Mouse (Mus musculus) limb, embryonic 14.5 days (tissue): ENCODE data around the gene Tgoln1. TPM values are rescaled to one million over a fixed set of nuclear protein-coding genes. Genes with fewer than 3 reads are reported as not detected.

ENCODE experiments used
- ATAC-seq: fragments of 200-750 bp; cut with Nextera tagmentation; 2 replicates; pipeline ENCODE4 v1.8.0; 2017; ENCODE audit warnings: low read depth, moderate number of reproducible peaks, moderate TSS enrichment; ENCODE audit not compliant: low FRiP score
- DNase-seq: peaks from one replicate; pipeline ENCODE4 v3.0.0-alpha.2; 2015; ENCODE audit warnings: low spot score
- H3K27ac ChIP-seq: fragments of 300-500 bp; sonication (generic); replicated peaks from 2 replicates; pipeline ENCODE4 v1.5.1; 2014; ENCODE audit warnings: low read depth, mild to moderate bottlenecking, low read length, moderate library complexity, mixed read lengths
- H3K27me3 ChIP-seq: fragments of 300-500 bp; sonication (generic); 2 replicates; pipeline ENCODE4 v1.6.1; 2014; ENCODE audit warnings: low read length, mixed read lengths; ENCODE audit not compliant: control insufficient read depth, insufficient read depth
- H3K36me3 ChIP-seq: fragments of 300-500 bp; sonication (generic); 2 replicates; pipeline ENCODE4 v1.6.1; 2014; ENCODE audit warnings: mild to moderate bottlenecking, low read length, moderate library complexity, mixed read lengths; ENCODE audit not compliant: control insufficient read depth, insufficient read depth
- H3K4me1 ChIP-seq: fragments of 300-500 bp; sonication (generic); 2 replicates; pipeline ENCODE4 v1.6.1; 2014; ENCODE audit warnings: antibody characterized with exemption, low read length, mixed read lengths; ENCODE audit not compliant: control insufficient read depth, insufficient read depth
- H3K4me2 ChIP-seq: fragments of 300-500 bp; sonication (generic); replicated peaks from 2 replicates; pipeline ENCODE4 v1.6.1; 2014; ENCODE audit warnings: low read depth, mild to moderate bottlenecking, low read length, moderate library complexity; ENCODE audit not compliant: severe bottlenecking
- H3K4me3 ChIP-seq: fragments of 300-500 bp; sonication (generic); replicated peaks from 2 replicates; pipeline ENCODE4 v1.5.1; 2014; ENCODE audit warnings: low read length
- H3K9ac ChIP-seq: fragments of 300-500 bp; sonication (generic); 2 replicates; pipeline ENCODE4 v1.6.1; 2014; ENCODE audit warnings: mild to moderate bottlenecking, low read depth, low read length, moderate library complexity; ENCODE audit not compliant: severe bottlenecking
- H3K9me3 ChIP-seq: fragments of 300-500 bp; sonication (generic); 2 replicates; pipeline ENCODE4 v1.6.1; 2016; ENCODE audit warnings: low read length; ENCODE audit not compliant: control insufficient read depth
- POLR2A ChIP-seq: fragments of 200-500 bp; IDR thresholded peaks from 2 replicates; pipeline ENCODE4 v1.8.0; 2012; ENCODE audit warnings: inconsistent platforms, mild to moderate bottlenecking, moderate library complexity, borderline replicate concordance; ENCODE audit not compliant: insufficient read depth, insufficient read length; ENCODE audit errors: extremely low read depth
- WGBS: fragments of 180-500 bp; shearing (Covaris S2); extraction: QIAGEN DNeasy Blood & Tissue Kit; methylation state at CpG from one replicate; pipeline ENCODE4 v1.1.7; 2014; 5-methylcytosine and 5-hydroxymethylcytosine counted together
- polyA plus RNA-seq, 2 experiments: library from polyadenylated mRNA; depleted of rRNA in 1 of 2; stranded (reverse) in 1 of 2; unstranded in 1 of 2; fragments of >200 nt; fragmentation: Nextera tagmentation in 1 of 2; extraction: Ambion mirVana in 1 of 2; gene quantifications; 2 replicates each; pipeline versions ENCODE4 v1.2.1 to v1.2.3; 2012 to 2014

Tgoln1 gene
- polyA plus RNA-seq, 2 experiments, result 19.4 to 27.6 TPM

DNA sequence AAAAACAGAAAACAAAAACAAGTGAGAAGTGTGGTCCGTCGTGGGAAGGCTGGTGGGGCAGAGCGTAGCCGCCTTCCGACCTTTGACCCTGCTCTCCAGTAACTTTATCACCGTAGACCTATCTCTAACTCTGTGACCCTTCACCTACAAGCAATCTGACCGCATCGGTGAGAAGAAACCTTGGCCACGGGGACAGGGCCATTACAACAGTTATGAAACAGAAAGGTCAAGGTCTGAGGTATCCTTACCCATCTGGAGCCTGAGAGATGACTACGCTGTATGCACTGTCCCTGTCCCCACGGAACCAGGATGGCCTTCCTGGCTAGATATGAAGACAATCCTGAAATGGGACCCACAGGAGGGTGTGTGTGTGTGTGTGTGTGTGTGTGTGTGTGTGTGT lies 32.6 kb downstream of the Tgoln1 start:
- no peak overlapping the region for H3K4me2 ChIP-seq
- H3K4me1 ChIP-seq, result no peaks in the 10 kb centered on the region
- ATAC-seq (no peak), DNase-seq (no peak)
- no peak overlapping the region for H3K4me3 ChIP-seq
- peaks cover 20% of the 10 kb centered on the region for H3K36me3 ChIP-seq
- no peak overlapping the region for H3K9ac ChIP-seq
- TF ChIP-seq POLR2A, result no peak
- no peak overlapping the region for H3K27ac ChIP-seq
- H3K9me3 ChIP-seq, result no peaks in the 10 kb centered on the region
- WGBS, result 79% methylated on average over 11 of the region's 11 CpGs
- H3K27me3 ChIP-seq, result no peaks in the 10 kb centered on the region

DNA sequence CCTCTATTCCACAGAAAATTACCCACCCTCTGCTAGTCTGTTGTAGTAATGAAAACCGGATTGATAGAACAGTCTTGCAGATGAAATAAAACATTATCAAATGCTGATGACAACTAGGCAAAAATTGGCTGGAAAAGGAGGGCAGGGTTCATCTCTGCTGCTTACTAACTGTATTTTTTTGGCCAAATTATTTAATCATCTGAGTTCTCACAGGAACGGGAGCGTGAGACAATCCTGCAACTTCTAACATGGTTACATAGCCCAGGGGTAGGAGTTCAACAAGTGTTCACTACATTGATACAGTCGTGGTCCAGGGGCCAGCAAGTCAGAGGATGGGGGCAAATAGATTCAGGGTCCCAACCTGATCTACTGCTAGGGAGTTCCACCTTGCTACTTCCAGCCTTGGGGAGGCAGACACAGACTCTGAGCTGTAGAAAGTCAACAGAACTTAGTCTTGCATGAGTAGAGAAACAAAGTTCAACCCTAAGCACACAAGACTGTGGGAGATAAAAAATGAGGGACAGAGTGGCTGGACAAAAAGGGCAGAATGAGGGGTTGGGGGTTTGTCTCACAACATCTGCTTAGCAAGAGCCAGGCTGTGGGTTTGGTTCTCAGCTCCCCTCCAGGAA lies 33.5 kb downstream of the Tgoln1 start:
- Histone ChIP-seq H3K4me3 (no peak overlapping the region), H3K27ac (no peak overlapping the region), H3K9ac (no peak overlapping the region), H3K4me2 (no peak overlapping the region), H3K4me1 (no peaks in the 10 kb centered on the region), H3K27me3 (no peaks in the 10 kb centered on the region), H3K9me3 (no peaks in the 10 kb centered on the region), H3K36me3 (peaks cover 22% of the 10 kb centered on the region)
- no peak for ATAC-seq
- TF ChIP-seq POLR2A, result no peak
- DNase-seq, result no peak
- 89% methylated on average over 4 of the region's 4 CpGs for WGBS

DNA sequence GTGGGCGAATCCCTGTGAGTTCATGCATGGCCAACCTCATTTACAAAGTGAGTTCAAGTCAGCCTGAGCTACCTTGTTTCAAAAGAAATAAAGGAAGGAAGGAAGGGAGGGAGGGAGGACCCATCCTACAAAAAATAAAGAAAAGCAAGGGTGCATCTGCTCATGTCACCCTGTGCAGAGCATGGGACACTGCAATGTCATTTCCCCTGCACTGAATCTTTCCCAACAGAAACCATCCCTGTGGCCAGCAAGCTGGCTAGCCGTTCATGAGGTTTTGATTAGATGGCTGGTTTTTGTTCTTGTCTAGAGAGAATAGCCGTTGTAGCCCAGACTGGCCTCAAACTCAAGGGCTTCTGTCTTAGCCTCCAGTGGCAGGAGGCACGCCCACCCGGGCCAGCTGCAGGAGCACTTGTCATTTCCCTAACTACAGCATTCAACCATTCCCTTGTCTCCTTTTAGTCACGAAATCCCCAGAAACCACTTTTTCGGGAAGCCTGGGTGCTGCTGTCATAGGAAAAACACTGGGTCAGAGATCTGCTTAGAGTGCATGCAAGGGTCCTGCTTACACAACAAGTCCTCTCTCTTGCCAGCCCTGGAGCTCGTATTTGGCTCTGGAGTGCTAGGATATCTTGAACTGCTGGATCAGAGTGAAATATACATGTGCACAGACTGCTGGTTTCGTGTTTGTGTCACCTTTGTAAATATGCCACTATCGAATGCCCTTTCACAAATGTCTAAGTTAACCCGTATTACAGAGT lies 35.0 kb downstream of the Tgoln1 start:
- no peak overlapping the region for H3K4me3 ChIP-seq
- TF ChIP-seq POLR2A, result no peak
- no peak overlapping the region for H3K27ac ChIP-seq
- H3K4me2 ChIP-seq, result no peak overlapping the region
- peaks cover 28% of the 10 kb centered on the region for H3K36me3 ChIP-seq
- H3K27me3 ChIP-seq, result no peaks in the 10 kb centered on the region
- H3K9me3 ChIP-seq, result no peaks in the 10 kb centered on the region
- no peaks in the 10 kb centered on the region for H3K4me1 ChIP-seq
- WGBS, result 71% methylated on average over 11 of the region's 11 CpGs
- no peak overlapping the region for H3K9ac ChIP-seq
- DNase-seq (no peak), ATAC-seq (no peak)

DNA sequence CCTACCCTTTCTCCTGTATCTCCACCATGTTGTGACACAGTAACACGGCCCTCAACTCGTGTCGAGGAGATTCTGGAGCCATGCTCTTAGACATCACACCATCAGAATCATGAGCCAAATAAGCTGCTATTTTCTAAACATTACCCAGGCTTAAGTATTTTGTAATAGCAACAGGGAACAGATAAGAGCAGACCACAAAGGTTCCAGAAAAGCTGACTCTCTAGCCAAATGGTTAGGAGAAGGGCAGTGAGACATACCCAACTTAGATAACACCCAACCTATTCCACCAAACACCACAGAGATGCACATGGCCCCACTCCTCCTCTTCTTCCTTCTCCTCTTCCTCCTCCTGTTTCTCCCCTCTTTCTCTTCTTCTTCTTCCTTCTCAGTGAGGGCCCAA lies 40.8 kb downstream of the Tgoln1 start:
- TF ChIP-seq POLR2A, result no peak
- H3K4me3 ChIP-seq, result no peak overlapping the region
- H3K9ac ChIP-seq, result no peak overlapping the region
- ATAC-seq, result no peak
- H3K4me2 ChIP-seq, result no peak overlapping the region
- H3K27me3 ChIP-seq, result no peaks in the 10 kb centered on the region
- 96% methylated on average over 3 of the region's 3 CpGs for WGBS
- no peak overlapping the region for H3K27ac ChIP-seq
- peaks cover 59% of the 10 kb centered on the region for H3K36me3 ChIP-seq
- H3K9me3 ChIP-seq, result no peaks in the 10 kb centered on the region
- DNase-seq, result no peak
- no peaks in the 10 kb centered on the region for H3K4me1 ChIP-seq

DNA sequence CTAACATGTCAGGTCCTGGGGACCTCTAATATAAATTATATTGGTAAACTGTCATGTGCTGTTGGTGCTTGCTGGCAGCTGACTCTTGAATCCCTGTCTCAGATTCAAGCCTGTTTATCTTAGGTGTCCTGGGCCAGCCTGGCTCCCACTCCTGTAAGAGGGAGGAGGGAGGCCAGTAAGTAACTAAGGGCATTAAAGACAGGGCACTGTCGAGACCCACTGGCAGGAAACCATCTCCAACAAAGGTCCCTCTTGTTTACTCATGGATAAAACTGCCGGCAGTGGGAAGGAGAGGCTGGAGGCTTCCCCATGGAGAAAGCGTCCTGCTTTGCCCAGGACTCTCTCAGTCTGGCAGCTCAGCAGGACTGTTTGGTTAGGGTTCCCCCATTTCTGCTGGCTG lies 45.0 kb downstream of the Tgoln1 start:
- H3K27ac ChIP-seq, result no peak overlapping the region
- DNase-seq (no peak), ATAC-seq (no peak)
- WGBS, result 46% methylated on average over 3 of the region's 3 CpGs
- no peak overlapping the region for H3K4me2 ChIP-seq
- H3K9ac ChIP-seq, result no peak overlapping the region
- H3K27me3 ChIP-seq, result no peaks in the 10 kb centered on the region
- H3K36me3 ChIP-seq, result peaks cover 53% of the 10 kb centered on the region
- TF ChIP-seq POLR2A, result no peak
- H3K4me3 ChIP-seq, result no peak overlapping the region
- H3K4me1 ChIP-seq, result no peaks in the 10 kb centered on the region
- no peaks in the 10 kb centered on the region for H3K9me3 ChIP-seq
